Mouse (Mus musculus): Measurements from ENCODE around the gene Pdia4. TPM values are rescaled to one million over a fixed set of nuclear protein-coding genes. Genes with fewer than 3 reads are reported as not detected.
"Not testable (repeated sequence)": the region's sequence is repeated elsewhere in the genome, so short reads cannot be mapped to it uniquely, and the experiment has no call there.

Pdia4 gene
- total RNA-seq, 2 experiments from 2014 or later: 18.1 to 22.5 TPM

- DNase-seq: not testable (repeated sequence)
Measured at GRCm38 (mm10) chr6:47759406-47759805, 53.8 kb downstream of the Pdia4 start.

- not testable (repeated sequence) for DNase-seq
Measured at GRCm38 (mm10) chr6:47757849-47758248, 55.4 kb downstream of the Pdia4 start.

- DNase-seq: not testable (repeated sequence)
Measured at GRCm38 (mm10) chr6:47757429-47757828, 55.8 kb downstream of the Pdia4 start.

- not testable (repeated sequence) for DNase-seq
Measured at GRCm38 (mm10) chr6:47753144-47753543, 60.1 kb downstream of the Pdia4 start.

GRCm38 (mm10) chr6:47748306-47748705 lies 64.9 kb downstream of the Pdia4 start:
- DNase-seq: peak; percentile 78

GRCm38 (mm10) chr6:47747886-47748285 lies 65.3 kb downstream of the Pdia4 start:
- DNase-seq: not testable (repeated sequence)

Small RNA genes lying within 50 kb of the gene (microRNA-seq; reads per million reads assigned to microRNA genes)
- gene Mir704 (ENCODE audit: borderline replicate concordance in 2 of 2): 0 to 0.26 reads per million in 2 experiments

Other genes starting within 250 kb of the Pdia4 start
- gene Ezh2, start 218.1 kb downstream of the Pdia4 start, total RNA-seq (2021): 1 to 10 TPM; 6.7 to 7.5 TPM
- gene Zfp786, start 17.4 kb upstream of the Pdia4 start, total RNA-seq (2021): under 1 TPM; 0.48 to 0.69 TPM
- gene Zfp398, start 22.2 kb upstream of the Pdia4 start, total RNA-seq (2021): 1 to 10 TPM; 4.7 to 4.8 TPM
- gene Zfp282, start 63.8 kb upstream of the Pdia4 start, total RNA-seq (2021): 1 to 10 TPM; 5.7 to 5.9 TPM
- gene Zfp212, start 107.0 kb upstream of the Pdia4 start, total RNA-seq (2021): 1 to 10 TPM; 6.4 to 6.7 TPM
- gene Zfp956, start 140.0 kb upstream of the Pdia4 start, total RNA-seq (2021): 1 to 10 TPM; 3.6 to 4.0 TPM
- gene Zfp777, start 235.5 kb upstream of the Pdia4 start, total RNA-seq (2021): 10 to 100 TPM; 12.6 to 16.2 TPM